Mouse (Mus musculus) stomach, postnatal 0 days (tissue): ENCODE results near the gene Slc6a16.

ENCODE experiments used
- CTCF ChIP-seq: IDR thresholded peaks from 2 replicates; pipeline ENCODE4 v1.5.1; 2016; ENCODE audit warnings: antibody characterized with exemption, low read depth, mild to moderate bottlenecking, moderate library complexity
- EP300 ChIP-seq: optimal IDR thresholded peaks from 2 replicates; pipeline ENCODE3; 2016; ENCODE audit warnings: antibody characterized with exemption

DNA sequence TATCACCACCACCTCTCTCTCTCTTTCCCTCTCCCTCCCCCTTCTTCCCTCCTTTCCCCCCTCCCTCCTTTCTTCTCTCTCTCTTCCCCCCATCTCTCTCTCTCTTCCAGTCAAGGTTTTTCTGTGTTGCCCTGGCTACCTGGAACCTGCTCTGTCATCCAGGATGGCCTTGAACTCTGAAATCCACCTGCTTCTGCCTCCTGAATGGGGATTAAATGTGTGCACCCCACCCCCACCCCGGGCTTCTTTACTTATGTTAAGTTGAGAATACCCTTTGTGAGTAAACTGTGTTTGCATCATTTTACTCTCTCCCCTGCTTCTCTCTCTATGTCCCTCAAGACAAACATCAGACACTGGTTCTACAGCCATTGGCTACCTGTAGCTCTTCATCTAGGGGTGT, 24.6 kb downstream of the Slc6a16 start:
- TF ChIP-seq CTCF, result no peak
- no peak for TF ChIP-seq EP300
